Mouse (Mus musculus) testis, adult 2 months (tissue): Measurements from ENCODE around the gene Hnrnpf.

ENCODE experiments used
- CTCF ChIP-seq: fragments of 200-500 bp; IDR thresholded peaks from 2 replicates; pipeline ENCODE4 v1.5.1; 2012; ENCODE audit warnings: low read depth, mild to moderate bottlenecking, inconsistent platforms, low read length, moderate library complexity; ENCODE audit not compliant: control insufficient read depth, insufficient read depth, insufficient replicate concordance
- POLR2A ChIP-seq: fragments of 200-500 bp; IDR thresholded peaks from 2 replicates; pipeline ENCODE4 v1.6.1; 2012; ENCODE audit warnings: low read depth, mild to moderate bottlenecking, inconsistent platforms, low read length, moderate library complexity; ENCODE audit not compliant: control insufficient read depth

- TF ChIP-seq CTCF (no peak), POLR2A (no peak)
These were observed 48.4 kb upstream of the Hnrnpf start for GRCm38 (mm10) chr6:117851747-117852146.
